Mouse (Mus musculus): ENCODE measurements around the gene Aff1. TPM values are rescaled to one million over a fixed set of nuclear protein-coding genes. Genes with fewer than 3 reads are reported as not detected.

Aff1 gene
- polyA plus RNA-seq, 1 experiment, result 13.6 TPM

DNA sequence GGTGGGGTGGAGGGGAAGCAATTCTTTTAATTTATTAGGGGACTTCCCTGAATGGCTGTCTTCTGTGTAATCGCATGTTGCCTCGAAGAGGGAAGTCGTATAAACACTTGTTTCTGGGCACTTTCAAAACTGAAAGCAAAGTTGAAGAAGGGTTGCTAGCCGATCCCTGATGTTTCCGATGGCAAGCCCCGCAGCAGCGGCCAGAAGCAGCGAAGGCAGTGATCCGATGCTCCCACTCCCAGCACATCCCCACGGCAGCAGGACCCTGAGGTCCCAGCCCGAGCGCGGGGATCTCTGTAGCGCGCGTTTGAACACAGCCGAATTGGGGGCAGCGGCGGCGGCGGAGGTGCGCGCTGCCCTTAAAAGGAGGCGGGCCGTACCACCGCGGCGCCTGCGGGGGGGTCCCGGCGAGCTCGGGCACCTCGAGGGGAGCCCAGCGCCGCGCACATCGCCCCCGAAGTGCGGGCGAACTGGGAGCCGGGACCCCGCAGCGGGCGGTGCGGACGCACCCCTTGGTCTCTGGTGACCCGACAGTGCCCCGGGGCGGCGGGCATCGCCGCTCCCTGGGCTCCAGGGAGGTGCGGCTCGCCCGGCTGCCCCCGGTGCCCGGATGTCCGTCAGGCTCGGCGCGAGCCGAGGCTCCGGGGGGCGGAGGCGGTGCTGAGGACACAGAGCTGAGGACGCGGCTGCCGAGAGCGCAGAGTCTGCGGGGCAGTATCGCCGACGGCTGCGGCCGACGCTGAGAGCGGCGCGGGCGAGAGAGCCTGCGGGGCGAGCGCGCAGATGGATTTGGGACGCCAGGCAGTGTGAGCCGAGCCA, 61.5 kb downstream of the Aff1 start:
- Histone ChIP-seq H3K36me3 (replicated peaks; ENCODE audit: low read length) (peaks cover 19% of the 10 kb centered on the region), H3K4me1 (peaks cover 65% of the 10 kb centered on the region)

DNA sequence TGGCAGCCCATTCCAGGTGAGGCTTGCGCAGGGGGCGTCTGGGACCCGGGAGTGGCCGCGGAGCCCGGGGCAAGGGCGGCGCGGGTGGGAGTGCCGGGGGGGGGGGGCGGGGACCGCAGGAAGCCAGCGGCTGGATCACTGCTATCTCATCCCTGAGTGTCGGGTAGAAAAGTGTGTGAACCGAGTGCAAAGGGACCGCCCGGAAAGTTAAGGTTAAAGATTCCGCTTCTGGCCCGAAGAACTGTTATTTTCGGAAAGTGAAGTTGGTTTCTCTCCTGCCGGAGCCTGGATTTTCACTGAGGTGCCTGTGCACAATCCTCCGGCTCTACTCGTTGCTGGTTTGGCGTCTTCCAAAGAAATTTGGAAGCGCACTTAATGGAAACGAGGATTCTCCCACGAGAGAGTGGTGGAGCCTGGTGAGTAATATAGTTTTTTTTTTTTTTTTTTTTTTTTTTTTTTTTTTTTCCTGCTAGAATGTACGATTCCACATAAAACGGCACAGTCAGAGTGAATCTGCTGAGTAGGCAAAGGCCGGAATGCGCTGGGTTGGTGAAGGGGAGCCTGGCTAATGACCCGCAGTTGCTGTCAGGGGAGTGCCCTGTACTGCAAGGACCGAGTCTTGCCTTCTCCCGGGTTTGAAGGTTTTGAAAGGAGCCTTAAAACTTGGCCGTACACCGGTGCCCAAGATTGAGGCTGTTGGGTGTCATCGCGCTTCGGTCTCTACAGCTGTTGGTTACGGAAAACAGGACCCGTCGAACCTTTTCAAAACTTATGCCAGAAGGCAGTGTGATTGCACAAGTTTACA, 62.4 kb downstream of the Aff1 start:
- Histone ChIP-seq H3K36me3 (replicated peaks; ENCODE audit: low read length) (peaks cover 22% of the 10 kb centered on the region), H3K4me1 (peaks cover 68% of the 10 kb centered on the region), H3K4me3 (replicated peaks) (peak overlapping the region; percentile 98), H3K9me3 (no peaks in the 10 kb centered on the region), H3K27me3 (replicated peaks) (no peaks in the 10 kb centered on the region)
- TF ChIP-seq GATA1 (IDR thresholded peaks at IDR 0.05; ENCODE audit: borderline replicate concordance, low read length), result no peak
- TF ChIP-seq FLI1 (IDR thresholded peaks at IDR 0.05; ENCODE audit: low read length), result no peak

More for the DNA sequence above, 61.5 kb downstream of the Aff1 start:
- Histone ChIP-seq H3K9me3 (no peaks in the 10 kb centered on the region), H3K4me3 (replicated peaks) (peak overlapping the region; percentile 98), H3K27me3 (replicated peaks) (no peaks in the 10 kb centered on the region)
- no peak for TF ChIP-seq FLI1 (IDR thresholded peaks at IDR 0.05; ENCODE audit: low read length)
- no peak for TF ChIP-seq GATA1 (IDR thresholded peaks at IDR 0.05; ENCODE audit: borderline replicate concordance, low read length)

DNA sequence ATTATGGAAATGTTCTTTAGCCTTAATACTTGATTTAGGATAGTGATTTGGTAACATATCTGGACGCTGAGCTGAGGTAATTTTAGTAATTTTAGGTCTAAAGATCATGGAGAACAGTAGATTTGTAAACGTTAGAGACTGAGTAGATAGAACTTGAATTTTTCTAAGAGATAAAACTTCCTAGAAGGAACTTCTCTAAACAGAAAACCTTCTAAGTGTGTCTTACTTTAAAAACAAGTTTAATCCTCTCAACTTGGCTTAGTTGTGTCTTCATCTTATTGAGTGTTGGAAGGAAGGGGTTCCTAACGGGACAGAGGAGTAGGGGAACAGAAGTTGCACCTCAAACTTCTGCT, 62.9 kb downstream of the Aff1 start:
- Histone ChIP-seq H3K27me3 (replicated peaks) (no peaks in the 10 kb centered on the region), H3K4me1 (peaks cover 68% of the 10 kb centered on the region), H3K36me3 (replicated peaks; ENCODE audit: low read length) (peaks cover 22% of the 10 kb centered on the region), H3K4me3 (replicated peaks) (peak overlapping the region; percentile 98), H3K9me3 (no peaks in the 10 kb centered on the region)
- no peak for TF ChIP-seq FLI1 (IDR thresholded peaks at IDR 0.05; ENCODE audit: low read length)
- no peak for TF ChIP-seq GATA1 (IDR thresholded peaks at IDR 0.05; ENCODE audit: borderline replicate concordance, low read length)

DNA sequence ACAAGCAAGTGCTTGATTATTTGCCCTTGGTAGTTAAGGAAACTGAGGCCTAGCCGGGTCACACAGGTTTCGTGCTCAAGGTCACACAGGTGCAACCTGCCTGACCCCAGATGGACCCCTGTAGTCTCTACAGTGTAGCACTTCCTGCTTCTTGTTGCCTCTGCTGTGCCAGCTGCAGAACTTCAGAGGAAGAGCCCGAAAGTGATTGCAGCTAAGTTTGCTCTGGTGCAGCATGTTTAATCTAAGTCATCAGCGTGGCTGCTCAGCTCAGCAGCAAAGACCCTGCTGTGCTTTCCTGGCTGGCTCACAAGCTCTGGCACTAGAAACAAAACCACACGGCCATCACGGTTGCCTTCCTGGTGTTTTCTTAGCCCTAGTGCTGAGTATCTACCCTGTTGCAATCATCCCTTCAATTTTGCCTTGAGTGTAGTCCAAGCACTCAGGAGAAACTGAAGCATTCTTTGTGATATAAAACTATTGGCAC, 64.1 kb downstream of the Aff1 start:
- Histone ChIP-seq H3K4me3 (replicated peaks) (peak overlapping the region; percentile 72), H3K4me1 (peaks cover 71% of the 10 kb centered on the region)

DNA sequence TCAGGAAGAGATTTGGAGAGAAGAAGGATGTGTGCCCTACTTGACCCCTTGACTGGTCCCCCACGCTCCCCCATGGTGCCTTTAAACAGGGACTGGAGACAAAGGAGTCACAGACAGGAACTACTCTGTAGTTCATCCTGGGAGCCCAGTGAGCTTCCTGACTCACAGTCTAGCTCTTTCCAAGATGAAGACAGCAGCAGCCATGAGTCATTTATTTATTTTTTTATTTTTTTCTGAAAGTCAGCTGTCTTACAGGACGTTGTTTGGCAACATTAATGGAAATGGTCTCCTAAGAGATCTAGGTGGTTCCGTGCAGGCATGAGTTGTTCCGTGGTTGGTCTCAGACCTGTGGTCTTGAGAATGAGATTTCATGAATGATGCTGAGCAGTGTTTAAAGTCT, 66.3 kb downstream of the Aff1 start:
- TF ChIP-seq FLI1 (IDR thresholded peaks at IDR 0.05; ENCODE audit: low read length) (no peak), GATA1 (IDR thresholded peaks at IDR 0.05; ENCODE audit: borderline replicate concordance, low read length) (no peak)
- Histone ChIP-seq H3K27me3 (replicated peaks) (no peaks in the 10 kb centered on the region), H3K4me1 (peaks cover 83% of the 10 kb centered on the region), H3K4me3 (replicated peaks) (no peak overlapping the region), H3K36me3 (replicated peaks; ENCODE audit: low read length) (peaks cover 22% of the 10 kb centered on the region), H3K9me3 (no peaks in the 10 kb centered on the region)

More for the DNA sequence above, 64.1 kb downstream of the Aff1 start:
- no peak for TF ChIP-seq FLI1 (IDR thresholded peaks at IDR 0.05; ENCODE audit: low read length)
- no peak for TF ChIP-seq GATA1 (IDR thresholded peaks at IDR 0.05; ENCODE audit: borderline replicate concordance, low read length)
- no peaks in the 10 kb centered on the region for H3K27me3 ChIP-seq (replicated peaks)
- peaks cover 22% of the 10 kb centered on the region for H3K36me3 ChIP-seq (replicated peaks; ENCODE audit: low read length)
- no peaks in the 10 kb centered on the region for H3K9me3 ChIP-seq

DNA sequence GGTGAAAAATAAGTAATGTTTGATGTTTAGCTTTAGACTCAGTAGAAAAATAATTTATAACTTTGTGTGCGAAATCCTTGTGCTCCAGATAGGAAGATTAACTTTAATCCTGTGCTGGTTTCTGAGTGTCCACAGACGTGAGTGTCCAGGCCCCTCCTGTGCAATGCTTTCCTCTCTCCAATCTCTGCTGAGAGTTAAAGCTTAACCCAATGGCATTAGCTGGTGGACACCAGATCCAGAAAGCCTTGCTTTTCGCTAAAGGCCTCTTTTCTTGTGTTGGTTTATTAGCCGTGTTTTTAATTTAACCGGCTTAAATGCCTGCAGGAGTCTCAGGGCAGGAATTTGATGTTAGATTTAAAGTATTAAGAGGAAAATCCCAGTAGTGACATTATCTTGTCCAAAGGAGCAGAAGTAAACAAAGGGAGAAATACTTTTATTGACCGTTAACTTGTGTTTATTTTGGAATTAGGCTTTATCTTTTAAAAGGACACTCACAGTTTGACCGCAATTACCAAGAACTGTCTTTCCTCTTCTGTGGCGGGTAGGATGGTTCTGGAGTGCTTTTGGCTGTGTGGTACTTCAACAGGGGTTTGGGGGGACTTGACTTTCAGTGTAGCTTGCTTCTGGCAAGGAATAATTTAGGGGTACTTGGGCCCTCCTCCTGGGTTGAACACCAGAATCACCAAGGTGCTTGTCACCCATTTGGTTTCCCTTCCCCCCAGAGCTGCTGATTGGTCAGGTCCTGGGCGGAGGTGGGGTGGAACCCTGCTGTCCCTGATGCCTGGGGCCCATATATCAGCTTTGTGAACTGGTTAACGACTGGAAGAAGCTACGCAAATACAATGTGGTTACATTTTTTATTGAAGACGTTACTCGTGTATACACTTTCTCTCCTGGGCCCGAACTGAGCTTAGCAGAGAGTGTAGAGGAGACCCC, 67.6 kb downstream of the Aff1 start:
- Histone ChIP-seq H3K27me3 (replicated peaks) (no peaks in the 10 kb centered on the region), H3K9me3 (no peaks in the 10 kb centered on the region), H3K36me3 (replicated peaks; ENCODE audit: low read length) (peaks cover 25% of the 10 kb centered on the region), H3K4me1 (peaks cover 93% of the 10 kb centered on the region), H3K4me3 (replicated peaks) (peak overlapping the region; percentile 93)
- TF ChIP-seq FLI1 (IDR thresholded peaks at IDR 0.05; ENCODE audit: low read length), result no peak
- TF ChIP-seq GATA1 (IDR thresholded peaks at IDR 0.05; ENCODE audit: borderline replicate concordance, low read length), result no peak

DNA sequence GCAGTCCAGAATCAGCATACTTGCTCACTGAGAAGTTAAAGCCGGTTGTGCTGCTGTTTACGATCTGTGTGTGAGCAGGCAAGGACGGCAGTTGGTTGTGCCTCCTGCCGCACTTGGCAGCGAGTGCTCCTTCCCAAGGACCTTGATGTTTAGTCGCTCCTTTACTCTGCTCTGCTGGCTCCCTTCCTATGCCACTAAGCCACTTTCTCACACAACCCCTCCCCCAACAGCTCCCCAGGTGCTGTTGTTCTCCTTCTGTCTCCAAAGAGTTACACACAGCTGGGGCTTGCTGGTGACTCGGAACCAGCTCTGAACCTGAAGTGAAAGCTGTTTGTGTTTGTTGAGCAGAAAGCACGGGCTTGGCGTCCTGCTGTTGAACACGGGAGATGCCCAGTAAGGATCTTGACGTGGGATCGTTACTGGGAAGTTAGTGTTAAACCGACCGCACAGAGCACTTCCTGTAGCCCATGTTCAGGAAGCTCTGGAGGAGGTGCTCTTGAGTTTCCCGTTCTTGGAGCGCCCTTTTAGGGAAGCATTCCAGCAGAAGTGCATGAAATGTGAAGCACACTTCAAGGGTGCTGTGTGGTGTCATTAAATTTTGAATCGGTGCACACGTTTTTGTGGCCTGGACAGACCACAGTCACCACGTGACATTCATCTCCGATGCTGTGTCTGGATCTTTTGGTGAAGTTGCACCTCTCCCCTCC, 68.4 kb downstream of the Aff1 start:
- 0 out of 2 replicates have a peak, but pooled peaks cover 3% of the 10 kb centered on the region for H3K9me3 ChIP-seq
- H3K4me1 ChIP-seq, result peaks cover 96% of the 10 kb centered on the region
- TF ChIP-seq GATA1 (IDR thresholded peaks at IDR 0.05; ENCODE audit: borderline replicate concordance, low read length) (no peak), FLI1 (IDR thresholded peaks at IDR 0.05; ENCODE audit: low read length) (no peak)
- H3K4me3 ChIP-seq (replicated peaks), result peak overlapping the region; percentile 93
- peaks cover 30% of the 10 kb centered on the region for H3K36me3 ChIP-seq (replicated peaks; ENCODE audit: low read length)
- no peaks in the 10 kb centered on the region for H3K27me3 ChIP-seq (replicated peaks)

DNA sequence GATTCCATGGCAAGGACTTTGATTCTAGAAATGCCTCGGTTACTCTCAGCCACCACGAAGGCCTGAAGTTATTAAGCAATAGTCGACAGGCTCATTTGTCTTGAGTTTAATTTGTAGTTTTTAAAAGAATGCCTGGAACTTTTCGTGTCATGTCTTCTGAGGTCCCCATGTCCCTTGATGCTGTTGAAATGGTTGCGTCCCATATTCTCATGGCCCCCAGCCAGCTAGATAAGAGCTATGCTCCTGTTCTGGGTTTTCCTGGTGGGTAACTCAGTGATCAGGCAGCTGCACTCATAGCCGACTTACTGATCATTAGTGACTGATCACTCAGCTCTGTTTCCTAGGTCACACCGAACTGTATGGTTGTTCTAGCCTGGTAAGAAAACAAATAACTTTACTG, 69.6 kb downstream of the Aff1 start:
- no peak overlapping the region for H3K4me3 ChIP-seq (replicated peaks)
- no peak for TF ChIP-seq FLI1 (IDR thresholded peaks at IDR 0.05; ENCODE audit: low read length)
- TF ChIP-seq GATA1 (IDR thresholded peaks at IDR 0.05; ENCODE audit: borderline replicate concordance, low read length), result no peak
- H3K4me1 ChIP-seq, result peaks cover 96% of the 10 kb centered on the region
- peaks cover 31% of the 10 kb centered on the region for H3K36me3 ChIP-seq (replicated peaks; ENCODE audit: low read length)
- H3K9me3 ChIP-seq, result peaks cover 9% of the 10 kb centered on the region
- no peaks in the 10 kb centered on the region for H3K27me3 ChIP-seq (replicated peaks)

Data from megakaryocyte, embryonic 14.5 days (primary cell).